ENCODE assay signal across 17 mouse cellular contexts in genomic region chr15:82579071-82579470, GRCm38 (mm10). TPM values are rescaled to one million over a fixed set of nuclear protein-coding genes. Genes with fewer than 3 reads are reported as not detected.
"Had no signal": no experiment of that assay in that cellular context is flagged by ENCODE, and none has a peak within 500 bp of the region (broad histone marks: within the 10 kb centered on the region; RNA-seq: fewer than 3 reads in every experiment).

No protein-coding gene starts in this region.

- H3K27me3 ChIP-seq: limb, embryonic 12.5 days; liver, embryonic 13.5 days; midbrain, embryonic 13.5 days had no signal

- H3K27ac ChIP-seq: left cerebral cortex, adult 2 months; limb, embryonic 12.5 days; liver, embryonic 13.5 days; midbrain, embryonic 13.5 days; stomach, postnatal 0 days had no signal

- H3K4me1 ChIP-seq: limb, embryonic 12.5 days; liver, embryonic 13.5 days; midbrain, embryonic 13.5 days had no signal

- H3K36me3 ChIP-seq: limb, embryonic 12.5 days; liver, embryonic 13.5 days; midbrain, embryonic 13.5 days had no signal

- H3K4me3 ChIP-seq: left cerebral cortex, adult 2 months; limb, embryonic 12.5 days; liver, embryonic 13.5 days; midbrain, embryonic 13.5 days had no signal

- H3K9ac ChIP-seq: limb, embryonic 12.5 days; liver, embryonic 13.5 days; liver, postnatal 0 days; midbrain, embryonic 13.5 days had no signal

- DNase-seq: liver; liver, embryonic 13.5 days; liver, postnatal 0 days; right cerebral cortex, postnatal 25 days; thymus, postnatal 4 days had no signal

RNA-seq across cellular contexts. Expression of gene Cyp2d12, which starts 24.2 kb away (rescaled TPM):
- total RNA-seq: layer of hippocampus, postnatal 25 days; left cerebral cortex, adult 2 months; left cerebral cortex, postnatal 25 days; megakaryocyte progenitor cell, adult 5-6 weeks; midbrain, postnatal 0 days had no signal
- polyA plus RNA-seq: inflammation-experienced regulatory T-cells, adult 6 months; intestine, postnatal 0 days; limb, embryonic 12.5 days; liver, embryonic 13.5 days; lung, embryonic 16.5 days; midbrain, embryonic 13.5 days; midbrain, postnatal 0 days; neural tube, embryonic 14.5 days had no signal

RNA-seq across cellular contexts. Expression of gene Cyp2d34, which starts 41.7 kb away (rescaled TPM):
- total RNA-seq: layer of hippocampus, postnatal 25 days; left cerebral cortex, adult 2 months; left cerebral cortex, postnatal 25 days; megakaryocyte progenitor cell, adult 5-6 weeks; midbrain, postnatal 0 days had no signal
- polyA plus RNA-seq: inflammation-experienced regulatory T-cells, adult 6 months; limb, embryonic 12.5 days; liver, embryonic 13.5 days; liver, postnatal 0 days; lung, embryonic 16.5 days; midbrain, embryonic 13.5 days; midbrain, postnatal 0 days; neural tube, embryonic 14.5 days had no signal
